Mouse (Mus musculus) CH12.LX (cell line): ENCODE measurements at regions not wholly inside any gene's neighbourhood (a gene's known extent, or its start where the extent isn't known, plus 50 kb on each side); places are given as distances from the start of the nearest gene placed in this dataset.

Experiments used
- CTCF ChIP-seq, 2 experiments: IDR thresholded peaks in 1 of 2; conservative IDR thresholded peaks in 1 of 2; 2 replicates each; pipeline ENCODE4 v1.5.1; 2011 to 2012; ENCODE audit warnings: low read depth in 2 of 2, low read length in 2 of 2, improper control_type of control experiment in 1 of 2, inconsistent platforms in 1 of 2, mild to moderate bottlenecking in 1 of 2, moderate library complexity in 1 of 2
- E2F4 ChIP-seq: IDR thresholded peaks from 2 replicates; pipeline ENCODE4 v1.6.1; 2011; ENCODE audit warnings: low read depth, low read length, improper control_type of control experiment; ENCODE audit not compliant: insufficient replicate concordance
- ELF1 ChIP-seq: IDR thresholded peaks from 2 replicates; pipeline ENCODE4 v1.6.1; 2014; ENCODE audit warnings: low read depth, mild to moderate bottlenecking, inconsistent platforms, low read length, improper control_type of control experiment
- ETS1 ChIP-seq: conservative IDR thresholded peaks from 2 replicates; pipeline ENCODE4 v1.6.1; 2012; ENCODE audit warnings: low read depth, mild to moderate bottlenecking, inconsistent platforms, low read length, improper control_type of control experiment, moderate library complexity
- KAT2A ChIP-seq: IDR thresholded peaks from 2 replicates; pipeline ENCODE4 v1.6.1; 2012; ENCODE audit warnings: low read length, improper control_type of control experiment, inconsistent platforms; ENCODE audit not compliant: insufficient replicate concordance
- POLR2A ChIP-seq: IDR thresholded peaks from 2 replicates; pipeline ENCODE4 v1.6.1; 2011; ENCODE audit warnings: low read depth, mild to moderate bottlenecking, improper control_type of control experiment, low read length
- POLR2AphosphoS2 ChIP-seq: IDR thresholded peaks from 2 replicates; pipeline ENCODE4 v1.6.1; 2011; ENCODE audit warnings: low read depth, low read length, improper control_type of control experiment
- USF1 ChIP-seq: IDR thresholded peaks from 2 replicates; pipeline ENCODE4 v1.6.1; 2014; ENCODE audit warnings: low read depth, mild to moderate bottlenecking, inconsistent platforms, low read length, improper control_type of control experiment
- ZC3H11A ChIP-seq: IDR thresholded peaks from 2 replicates; pipeline ENCODE4 v1.6.1; 2012; ENCODE audit warnings: low read depth, mild to moderate bottlenecking, inconsistent platforms, low read length, improper control_type of control experiment
- ZKSCAN1 ChIP-seq: IDR thresholded peaks from 2 replicates; pipeline ENCODE4 v1.6.1; 2012; ENCODE audit warnings: low read depth, inconsistent platforms, low read length, improper control_type of control experiment, borderline replicate concordance
- ZNF384 ChIP-seq: IDR thresholded peaks from 2 replicates; pipeline ENCODE4 v1.6.1; 2012; ENCODE audit warnings: low read depth, low read length, improper control_type of control experiment, inconsistent platforms

GRCm38 (mm10) chr5:46894037-46894436 is 1036.6 kb upstream of the Lcorl start:
- no peak for TF ChIP-seq ZC3H11A
- no peak for TF ChIP-seq ELF1
- TF ChIP-seq USF1 = no peak
- TF ChIP-seq POLR2AphosphoS2 = no peak
- no peak for TF ChIP-seq ZKSCAN1
- no peak for TF ChIP-seq CTCF (conservative IDR thresholded peaks at IDR 0.05 in 1 of 2, IDR thresholded peaks at IDR 0.05 in 1 of 2; ENCODE audit: low read depth in 2 of 2, low read length in 2 of 2)
- no peak for TF ChIP-seq E2F4
- no peak for TF ChIP-seq ETS1
- TF ChIP-seq POLR2A = no peak
- no peak for TF ChIP-seq ZNF384
- TF ChIP-seq KAT2A = no peak
